Mouse (Mus musculus) lung, postnatal 0 days (tissue): ENCODE measurements at regions not wholly inside any gene's neighbourhood (a gene's known extent, or its start where the extent isn't known, plus 50 kb on each side); places are given as distances from the start of the nearest gene placed in this dataset.

Source experiments
- CTCF ChIP-seq: IDR thresholded peaks from 2 replicates; pipeline ENCODE4 v1.5.1; 2016; ENCODE audit warnings: antibody characterized with exemption, mild to moderate bottlenecking
- EP300 ChIP-seq: IDR thresholded peaks from 2 replicates; pipeline ENCODE4 v1.6.1; 2016; ENCODE audit warnings: antibody characterized with exemption, mild to moderate bottlenecking, control low read depth

DNA sequence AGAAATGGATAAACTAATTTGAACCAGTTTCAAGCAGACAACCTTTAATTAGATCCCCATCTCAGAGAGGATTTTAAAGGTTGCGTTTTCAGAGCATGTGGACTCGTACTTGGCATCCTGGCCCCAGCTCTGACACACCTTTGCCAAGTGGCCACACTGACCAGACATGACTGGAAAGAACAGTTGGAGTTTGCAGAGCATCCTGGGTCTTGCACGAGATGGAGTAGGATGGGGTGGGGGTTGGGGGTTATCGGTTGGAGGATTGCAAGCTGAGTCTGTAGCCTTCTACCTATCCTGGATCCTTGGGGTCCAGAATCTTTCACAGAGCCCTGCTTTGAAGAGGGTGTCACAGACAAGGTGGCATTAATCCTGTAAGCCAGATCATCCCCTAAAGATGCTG, 550.9 kb upstream of the Mgmt start:
- TF ChIP-seq CTCF (no peak), EP300 (no peak)
